Mouse (Mus musculus) retina, embryonic 14.5 days (tissue): Measurements from ENCODE around the gene Olfr52.
"Not testable (repeated sequence)": the region's sequence is repeated elsewhere in the genome, so short reads cannot be mapped to it uniquely, and the experiment has no call there.

Experiments used
- DNase-seq: peaks from one replicate; pipeline ENCODE4 v3.0.0-alpha.2; 2015; ENCODE audit warnings: low spot score

The Olfr52 gene

DNA sequence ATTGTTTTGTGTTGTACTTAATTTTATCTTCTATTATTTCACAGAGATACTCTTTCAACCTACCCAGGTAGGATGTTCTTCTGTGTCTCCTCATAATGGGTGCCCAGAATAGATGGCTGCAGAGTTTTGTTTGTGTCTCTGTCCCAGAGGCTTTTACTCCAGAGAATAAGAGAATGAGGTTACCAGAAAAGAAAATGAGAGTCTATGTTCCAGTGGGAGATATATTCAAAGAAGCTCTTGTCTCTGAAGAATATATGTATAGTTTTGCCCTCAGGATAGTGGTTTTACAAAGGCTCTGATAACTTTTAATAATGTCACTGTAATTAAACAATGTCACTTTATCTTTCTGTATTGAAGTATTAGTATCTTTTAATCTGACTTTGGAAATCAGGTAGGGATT lies at the start of gene Olfr52:
Gene Olfr52 (minus strand): TSS at position 101 of the 400 bp plus-strand sequence.
- DNase-seq = no peak

DNA sequence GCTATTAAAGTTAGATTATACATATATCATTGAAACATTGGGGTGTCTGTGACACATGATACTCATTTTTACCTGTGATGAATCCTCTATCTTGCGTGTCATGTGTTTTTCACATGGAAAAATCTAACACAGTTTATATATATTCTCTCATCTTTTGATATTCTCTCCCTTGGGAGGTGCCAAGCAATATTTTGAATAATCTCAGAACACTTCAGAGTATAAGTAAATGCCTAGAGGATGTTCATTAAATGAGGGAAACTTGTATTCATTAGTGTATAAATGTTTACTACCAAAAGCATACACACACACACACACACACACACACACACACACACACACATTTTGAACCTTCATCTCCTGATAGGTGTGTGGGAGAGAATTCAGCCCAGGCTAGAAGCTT lies 45.8 kb upstream of the Olfr52 start, which contains the start of gene Olfr1047:
Gene Olfr1047 (minus strand): TSS at position 101 of the 400 bp plus-strand sequence.
- DNase-seq = no peak

DNA sequence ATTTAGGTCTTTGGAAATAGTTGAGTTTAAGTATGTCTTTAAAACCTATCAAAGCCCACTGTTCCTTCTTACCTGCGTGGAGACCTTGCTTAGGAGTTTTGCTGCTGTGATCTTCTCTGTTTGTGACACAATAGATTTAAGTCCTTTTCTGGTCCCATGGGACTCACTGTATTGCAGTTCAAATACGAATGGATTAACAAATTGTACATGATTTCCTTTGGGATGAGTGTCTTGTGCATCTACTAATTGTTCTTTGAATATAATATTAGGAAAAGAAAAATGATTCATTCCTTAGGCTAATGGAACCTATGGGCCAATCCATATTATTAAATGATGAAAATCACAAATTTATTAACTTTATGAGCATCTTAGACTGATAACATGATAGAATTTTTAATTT lies 33.7 kb upstream of the Olfr52 start, which contains the start of gene Olfr1046:
Gene Olfr1046 (minus strand): TSS at position 101 of the 400 bp plus-strand sequence.
- DNase-seq = no peak

DNA sequence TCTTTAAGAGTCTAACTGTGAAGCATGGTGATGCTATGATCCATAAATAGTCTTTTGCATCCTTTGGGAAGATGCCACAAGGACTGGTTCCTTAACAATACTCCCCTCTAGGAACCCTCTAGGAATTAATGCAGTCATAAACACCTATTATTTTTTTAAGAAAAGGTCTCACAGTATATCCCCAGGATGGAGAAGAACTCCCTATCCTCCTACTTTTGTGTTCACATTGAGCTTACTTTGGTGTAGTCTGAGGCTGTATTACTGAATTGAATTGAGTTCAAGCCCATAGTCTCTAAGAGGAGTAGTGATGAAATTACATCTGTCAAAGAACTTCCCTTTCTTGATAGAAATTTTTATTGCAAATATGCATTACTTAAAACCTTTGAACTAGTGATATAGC lies 17.4 kb upstream of the Olfr52 start, which contains the start of gene Olfr1045:
Gene Olfr1045 (minus strand): TSS at position 101 of the 400 bp plus-strand sequence.
- no peak for DNase-seq

DNA sequence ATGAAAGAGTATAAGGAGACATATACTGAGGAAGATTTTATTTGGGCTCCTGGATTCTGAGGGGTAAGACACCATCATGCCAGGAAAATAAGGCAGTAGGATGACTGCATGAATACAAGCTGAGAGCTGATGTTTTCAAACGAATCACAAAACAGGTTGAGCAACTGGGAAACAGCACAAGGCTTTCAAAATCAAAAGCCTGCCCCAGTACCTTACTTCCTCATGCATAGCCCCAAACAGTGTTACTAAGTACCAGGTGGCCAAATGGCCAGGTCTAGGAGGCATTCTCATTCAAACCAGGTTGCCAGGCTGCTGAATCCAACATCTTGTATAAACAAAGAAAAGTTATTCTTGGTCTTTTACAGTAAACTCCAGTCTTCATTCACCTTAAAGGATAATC lies 10.4 kb upstream of the Olfr52 start:
- DNase-seq = no peak

DNA sequence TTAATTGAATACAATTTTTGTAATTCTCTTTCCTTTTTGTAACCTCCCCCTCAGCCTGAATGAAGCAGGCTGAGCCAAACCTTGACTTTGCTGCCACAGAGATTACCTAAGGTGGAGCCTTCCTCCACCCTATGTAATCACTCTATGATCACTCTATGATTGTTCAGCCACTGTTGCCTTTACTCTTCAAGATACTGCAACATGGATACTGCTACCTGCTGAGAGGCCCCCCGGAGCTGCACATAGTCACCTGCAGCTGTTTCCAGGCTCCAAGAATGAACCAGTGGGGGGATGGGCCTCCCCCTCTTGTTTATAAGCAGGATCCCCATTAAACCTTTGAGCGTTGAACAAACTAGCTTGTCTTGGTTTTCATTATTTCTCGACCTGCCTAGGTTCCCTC lies 5.5 kb downstream of the Olfr52 start:
- no peak for DNase-seq

DNA sequence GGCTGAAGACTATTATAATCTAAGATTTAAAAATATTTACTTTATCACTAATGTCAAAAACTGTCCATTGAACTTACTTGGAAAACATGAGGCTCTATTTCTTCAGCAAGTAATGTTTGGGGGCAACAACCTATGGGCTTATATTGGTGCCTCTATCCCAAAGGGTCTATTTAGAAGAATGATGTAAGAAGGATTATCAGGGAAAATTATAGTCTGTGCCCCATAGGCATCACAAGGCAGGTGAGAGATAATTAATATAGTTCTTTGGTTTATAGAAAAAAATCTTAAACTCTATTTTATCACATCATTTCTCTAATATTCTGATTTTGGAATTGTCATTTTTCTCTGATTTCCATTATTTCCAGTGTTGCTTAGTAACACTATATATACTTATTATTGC lies 7.8 kb downstream of the Olfr52 start, which contains the start of gene Olfr1044:
Gene Olfr1044 (minus strand): TSS at position 101 of the 400 bp plus-strand sequence.
- no peak for DNase-seq

DNA sequence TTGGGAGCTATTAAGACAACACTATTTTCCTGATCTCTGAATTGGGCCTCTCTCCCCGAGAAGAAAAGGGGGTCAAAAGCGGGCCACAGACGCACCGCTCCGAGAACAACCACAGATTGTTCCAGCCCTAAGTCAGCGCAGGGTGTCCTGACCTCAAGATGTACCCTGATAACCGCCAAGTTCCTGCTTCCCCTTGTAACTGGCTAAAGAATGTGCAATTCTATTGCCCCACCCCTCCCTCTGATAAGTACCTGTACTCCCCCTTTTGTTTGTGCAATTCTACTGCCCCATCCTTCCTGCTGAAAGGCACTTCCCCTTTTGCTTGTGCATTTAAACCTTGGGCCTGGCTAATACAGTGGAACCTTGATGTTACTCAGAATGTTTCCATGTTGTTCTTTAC lies 10.1 kb downstream of the Olfr52 start:
- DNase-seq = not testable (repeated sequence)

DNA sequence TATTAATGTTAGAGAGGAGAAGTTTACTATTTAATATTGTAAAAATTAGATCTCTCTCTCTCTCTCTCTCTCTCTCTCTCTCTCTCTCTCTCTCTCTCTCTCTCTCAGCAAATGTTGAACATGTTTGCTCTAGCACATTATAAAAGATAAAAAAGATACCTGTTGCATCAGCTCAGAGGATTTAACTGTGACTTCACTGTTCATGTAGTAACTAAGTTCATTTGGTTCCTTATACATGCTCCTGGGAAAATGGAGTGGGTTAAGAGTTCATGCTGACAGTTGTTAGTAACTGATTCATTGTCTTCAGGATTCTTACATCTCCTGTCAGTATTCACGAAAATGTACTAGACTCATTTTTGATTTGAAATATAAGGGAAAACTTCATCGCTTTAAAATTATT lies 18.1 kb downstream of the Olfr52 start, which contains the start of gene Olfr1043:
Gene Olfr1043 (minus strand): TSS at position 101 of the 400 bp plus-strand sequence.
- DNase-seq = no peak

DNA sequence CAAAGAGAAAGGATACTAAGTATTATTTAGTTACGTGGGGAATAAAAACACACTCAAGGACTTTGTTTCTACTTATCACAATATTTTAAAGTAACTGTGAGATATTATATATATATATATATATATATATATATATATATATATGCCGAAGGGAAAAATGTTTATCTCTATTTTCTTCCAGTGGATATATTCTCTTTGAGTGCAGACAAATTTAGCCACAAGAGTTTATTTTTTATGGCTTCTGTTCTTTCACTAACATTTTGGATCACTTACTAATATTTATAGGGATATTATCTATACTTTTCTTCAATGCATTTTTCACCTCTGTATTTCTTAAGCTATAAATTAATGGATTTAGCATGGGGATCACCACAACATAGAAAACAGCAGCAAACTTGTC lies 23.7 kb downstream of the Olfr52 start, which contains the start of gene Olfr1042:
Gene Olfr1042 (minus strand): TSS at position 101 of the 400 bp plus-strand sequence.
- no peak for DNase-seq

DNA sequence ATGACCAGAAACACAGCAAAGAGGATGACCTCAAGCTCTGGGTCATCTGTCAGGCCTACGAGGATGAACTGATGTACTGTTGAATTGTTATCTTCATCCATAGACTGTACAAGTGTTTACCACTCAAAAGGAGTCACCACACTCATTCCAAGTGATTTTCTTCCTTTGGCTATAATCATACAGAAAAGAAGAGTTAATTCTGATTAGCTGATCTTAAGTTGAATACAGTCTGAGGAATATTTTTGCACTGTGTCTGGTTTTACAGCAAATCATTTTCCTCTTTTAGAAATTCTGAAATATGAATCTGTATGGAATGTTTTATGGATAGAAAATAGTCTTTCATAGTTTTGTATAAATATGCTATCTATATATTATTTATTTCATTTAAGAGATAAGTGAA lies 38.9 kb downstream of the Olfr52 start, which contains the start of gene Olfr1040:
Gene Olfr1040 (minus strand): TSS at position 101 of the 400 bp plus-strand sequence.
- DNase-seq = no peak

DNA sequence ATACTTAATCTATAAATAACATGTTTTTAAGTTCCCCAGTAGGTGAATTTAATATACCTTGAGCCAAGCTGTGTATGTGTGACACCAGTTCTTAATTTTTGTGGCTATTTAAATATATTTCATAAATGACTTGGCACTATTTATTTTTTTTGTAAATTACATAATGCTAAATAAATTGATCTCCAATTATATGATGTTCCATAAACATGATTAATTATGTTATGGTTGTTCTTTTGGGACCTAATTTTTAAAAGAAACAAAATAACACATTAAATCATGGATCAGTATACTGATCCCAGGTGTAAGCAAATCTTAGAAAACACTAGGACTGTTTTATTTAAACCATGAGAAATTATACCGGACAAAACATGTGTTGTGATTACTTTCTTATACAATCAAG lies 49.7 kb downstream of the Olfr52 start, which contains the start of gene Olfr1039:
Gene Olfr1039 (minus strand): TSS at position 101 of the 400 bp plus-strand sequence.
- DNase-seq = no peak
